Mouse (Mus musculus) cerebellum, adult 2 months (tissue): Measurements from ENCODE around the gene Dennd2a.

Source experiments
- CTCF ChIP-seq: fragments of 200-500 bp; IDR thresholded peaks from 2 replicates; pipeline ENCODE4 v1.5.1; 2011; ENCODE audit warnings: low read depth, mild to moderate bottlenecking, control low read depth, low read length, moderate library complexity, borderline replicate concordance; ENCODE audit not compliant: insufficient read depth
- POLR2A ChIP-seq: fragments of 200-500 bp; IDR thresholded peaks from 2 replicates; pipeline ENCODE4 v1.6.1; 2011; ENCODE audit warnings: low read length, control low read depth, borderline replicate concordance; ENCODE audit not compliant: insufficient read depth

- TF ChIP-seq POLR2A (no peak), CTCF (no peak)
These were observed 117.5 kb downstream of the Dennd2a start for GRCm38 (mm10) chr6:39440207-39440606.
